In genomic region chr2:14249839-14250564, GRCm38 (mm10) we compare ENCODE assay signal across 13 mouse cellular contexts. TPM values are rescaled to one million over a fixed set of nuclear protein-coding genes. Genes with fewer than 3 reads are reported as not detected.
DNase-seq lines count a peak whose midpoint lies in the region; ATAC-seq lines count a peak whose summit lies in the region.
"Had no signal": no experiment of that assay in that cellular context is flagged by ENCODE, and none has a peak within 500 bp of the region (broad histone marks: within the 10 kb centered on the region; RNA-seq: fewer than 3 reads in every experiment).

No protein-coding gene starts in this region.

- H3K4me1 ChIP-seq in heart, embryonic 12.5 days (replicated peaks), result no peaks in the 10 kb centered on the region
- no peaks in the 10 kb centered on the region for H3K4me1 ChIP-seq in hindbrain, embryonic 11.5 days (replicated peaks; ENCODE audit: control insufficient read depth, insufficient read depth, low read length)
- H3K4me1 ChIP-seq: forebrain, embryonic 10.5 days; liver, embryonic 15.5 days; midbrain, embryonic 10.5 days had no signal

- no peak for ATAC-seq in heart, embryonic 12.5 days (ENCODE audit: insufficient number of reproducible peaks, low FRiP score)
- peak; percentile 90 for ATAC-seq in granulocyte monocyte progenitor cell, adult 5-6 weeks (replicated peaks; ENCODE audit: poor library complexity, severe bottlenecking)
- ATAC-seq in hindbrain, embryonic 11.5 days (ENCODE audit: low FRiP score), result no peak

- no peak overlapping the region for H3K4me3 ChIP-seq in heart, embryonic 12.5 days
- H3K4me3 ChIP-seq in hindbrain, embryonic 11.5 days (ENCODE audit: low read depth, low read length), result no peak overlapping the region
- H3K4me3 ChIP-seq: forebrain, embryonic 10.5 days; liver, embryonic 15.5 days; midbrain, embryonic 10.5 days had no signal

- H3K9ac ChIP-seq in heart, embryonic 12.5 days, result no peak overlapping the region
- H3K9ac ChIP-seq in hindbrain, embryonic 11.5 days (ENCODE audit: low read depth, low read length), result no peak overlapping the region
- H3K9ac ChIP-seq: liver, embryonic 15.5 days had no signal

- DNase-seq in heart, adult 11 months, result peak; percentile 91
- DNase-seq in 416B (ENCODE audit: low read depth), result peak; percentile 78
- DNase-seq in spleen, adult 12 weeks (ENCODE audit: low spot score), result peak; percentile 11
- no peak for DNase-seq in hindbrain, embryonic 11.5 days (ENCODE audit: low spot score)
- DNase-seq in ovary, postnatal 36 days (ENCODE audit: low spot score), result no peak
- DNase-seq in adrenal gland, postnatal 25 days, result no peak
- DNase-seq: cerebellum, postnatal 10 days; heart, postnatal 4 days had no signal

- no peak overlapping the region for H3K27ac ChIP-seq in heart, embryonic 12.5 days (ENCODE audit: poor library complexity, severe bottlenecking)
- no peak overlapping the region for H3K27ac ChIP-seq in hindbrain, embryonic 11.5 days (ENCODE audit: low read depth, low read length)
- H3K27ac ChIP-seq: forebrain, embryonic 10.5 days; liver, embryonic 15.5 days; midbrain, embryonic 10.5 days had no signal

- H3K4me2 ChIP-seq in heart, embryonic 12.5 days, result no peak overlapping the region
- no peak overlapping the region for H3K4me2 ChIP-seq in hindbrain, embryonic 11.5 days (replicated peaks; ENCODE audit: low read depth, low read length)
- H3K4me2 ChIP-seq: liver, embryonic 15.5 days had no signal

- 78% methylated on average over 3 of the region's 3 CpGs for WGBS in heart, embryonic 12.5 days
- 86% methylated on average over 3 of the region's 3 CpGs for WGBS in hindbrain, embryonic 11.5 days

- no peaks in the 10 kb centered on the region for H3K27me3 ChIP-seq in heart, embryonic 12.5 days (replicated peaks)
- no peaks in the 10 kb centered on the region for H3K27me3 ChIP-seq in hindbrain, embryonic 11.5 days (ENCODE audit: control insufficient read depth, insufficient read depth, low read length)
- H3K27me3 ChIP-seq: liver, embryonic 15.5 days had no signal

- H3K9me3 ChIP-seq in heart, embryonic 12.5 days (replicated peaks), result no peaks in the 10 kb centered on the region
- H3K9me3 ChIP-seq in hindbrain, embryonic 11.5 days (ENCODE audit: control insufficient read depth, low read length), result no peaks in the 10 kb centered on the region
- H3K9me3 ChIP-seq: forebrain, embryonic 10.5 days; liver, embryonic 15.5 days; midbrain, embryonic 10.5 days had no signal

- no peaks in the 10 kb centered on the region for H3K36me3 ChIP-seq in heart, embryonic 12.5 days
- no peaks in the 10 kb centered on the region for H3K36me3 ChIP-seq in hindbrain, embryonic 11.5 days (ENCODE audit: control insufficient read depth, insufficient read depth, low read length)
- H3K36me3 ChIP-seq: forebrain, embryonic 10.5 days; liver, embryonic 15.5 days; midbrain, embryonic 10.5 days had no signal

RNA-seq across cellular contexts. Expression of gene Mrc1, which starts 20.8 kb away (rescaled TPM):
- polyA plus RNA-seq in heart, embryonic 12.5 days (2016; fragmentation: Nextera tagmentation; extraction: Ambion mirVana), result 3.0 and 3.3 TPM in 2 replicates
- total RNA-seq in granulocyte monocyte progenitor cell, adult 5-6 weeks (2014; fragmentation: Nextera tagmentation), result 0.88 and 1.4 TPM in 2 replicates
- total RNA-seq in granulocyte monocyte progenitor cell, adult 5-6 weeks (2017), result 0.82 and 1.1 TPM in 2 replicates
- polyA plus RNA-seq in hindbrain, embryonic 11.5 days (2014; fragmentation: Nextera tagmentation; extraction: Ambion mirVana), result 5.7 and 6.9 TPM in 2 replicates
- 13.8 and 18.6 TPM in 2 replicates for total RNA-seq in adrenal gland, postnatal 25 days (2021)

Comparison
In these comparisons a context has a peak if more than half of its experiments do, and no peak if none do; other contexts are left out.
1. DNase-seq: peak in heart, adult 11 months (single experiment), 416B (single experiment) and spleen, adult 12 weeks (single experiment); none in hindbrain, embryonic 11.5 days (single experiment), ovary, postnatal 36 days (single experiment) and adrenal gland, postnatal 25 days (single experiment).